Mouse (Mus musculus): ENCODE measurements around the gene Gnaq. TPM values are rescaled to one million over a fixed set of nuclear protein-coding genes. Genes with fewer than 3 reads are reported as not detected.

Gnaq gene
- polyA plus RNA-seq, 1 experiment from 2014 or later = 59.0 TPM

GRCm38 (mm10) chr19:16252696-16253095 lies 120.1 kb downstream of the Gnaq start:
- H3K4me1 ChIP-seq (ENCODE audit: control insufficient read depth, insufficient read depth, low read length) = peaks cover 12% of the 10 kb centered on the region; the same call in 1 of the 2 replicates
- no peak overlapping the region for H3K4me3 ChIP-seq (ENCODE audit: low read depth, low read length)
- no peaks in the 10 kb centered on the region for H3K36me3 ChIP-seq (ENCODE audit: control insufficient read depth, insufficient read depth, low read length)
- H3K9ac ChIP-seq (replicated peaks; ENCODE audit: low read depth, low read length) = no peak overlapping the region
- no peak for ATAC-seq (ENCODE audit: low read depth)
- no peak overlapping the region for H3K27ac ChIP-seq (ENCODE audit: low read depth, low read length)
- no peak overlapping the region for H3K4me2 ChIP-seq (ENCODE audit: low read depth, low read length)
- 86% methylated on average over 4 of the region's 4 CpGs for WGBS
- no peaks in the 10 kb centered on the region for H3K9me3 ChIP-seq (ENCODE audit: control insufficient read depth, low read length)
- no peaks in the 10 kb centered on the region for H3K27me3 ChIP-seq (ENCODE audit: control insufficient read depth, insufficient read depth, low read length)

GRCm38 (mm10) chr19:16254881-16255280 lies 122.2 kb downstream of the Gnaq start:
- Histone ChIP-seq H3K9ac (replicated peaks; ENCODE audit: low read depth, low read length) (no peak overlapping the region), H3K27me3 (ENCODE audit: control insufficient read depth, insufficient read depth, low read length) (no peaks in the 10 kb centered on the region), H3K36me3 (ENCODE audit: control insufficient read depth, insufficient read depth, low read length) (no peaks in the 10 kb centered on the region), H3K9me3 (ENCODE audit: control insufficient read depth, low read length) (no peaks in the 10 kb centered on the region), H3K4me3 (ENCODE audit: low read depth, low read length) (no peak overlapping the region), H3K27ac (ENCODE audit: low read depth, low read length) (no peak overlapping the region), H3K4me1 (ENCODE audit: control insufficient read depth, insufficient read depth, low read length) (peaks cover 9% of the 10 kb centered on the region; the same call in 1 of the 2 replicates), H3K4me2 (ENCODE audit: low read depth, low read length) (no peak overlapping the region)
- ATAC-seq (ENCODE audit: low read depth) = no peak
- WGBS = 75% methylated on average over 1 of the region's 1 CpGs

- 90% methylated on average over 2 of the region's 2 CpGs for WGBS
- H3K27ac ChIP-seq (ENCODE audit: low read depth, low read length) = no peak overlapping the region
- no peaks in the 10 kb centered on the region for H3K9me3 ChIP-seq (ENCODE audit: control insufficient read depth, low read length)
- ATAC-seq (ENCODE audit: low read depth) = no peak
- no peaks in the 10 kb centered on the region for H3K27me3 ChIP-seq (ENCODE audit: control insufficient read depth, insufficient read depth, low read length)
- peaks cover 9% of the 10 kb centered on the region; the same call in 1 of the 2 replicates for H3K4me1 ChIP-seq (ENCODE audit: control insufficient read depth, insufficient read depth, low read length)
- H3K4me2 ChIP-seq (ENCODE audit: low read depth, low read length) = no peak overlapping the region
- H3K36me3 ChIP-seq (ENCODE audit: control insufficient read depth, insufficient read depth, low read length) = no peaks in the 10 kb centered on the region
- H3K9ac ChIP-seq (replicated peaks; ENCODE audit: low read depth, low read length) = no peak overlapping the region
- H3K4me3 ChIP-seq (ENCODE audit: low read depth, low read length) = no peak overlapping the region
Measured at GRCm38 (mm10) chr19:16255294-16255693, 122.7 kb downstream of the Gnaq start.

- Histone ChIP-seq H3K9me3 (ENCODE audit: control insufficient read depth, low read length) (no peaks in the 10 kb centered on the region), H3K27me3 (ENCODE audit: control insufficient read depth, insufficient read depth, low read length) (no peaks in the 10 kb centered on the region), H3K4me1 (ENCODE audit: control insufficient read depth, insufficient read depth, low read length) (0 out of 2 replicates have a peak, but pooled peaks cover 2% of the 10 kb centered on the region), H3K9ac (replicated peaks; ENCODE audit: low read depth, low read length) (no peak overlapping the region), H3K27ac (ENCODE audit: low read depth, low read length) (no peak overlapping the region), H3K36me3 (ENCODE audit: control insufficient read depth, insufficient read depth, low read length) (no peaks in the 10 kb centered on the region), H3K4me3 (ENCODE audit: low read depth, low read length) (no peak overlapping the region), H3K4me2 (ENCODE audit: low read depth, low read length) (no peak overlapping the region)
- no peak for ATAC-seq (ENCODE audit: low read depth)
Measured at GRCm38 (mm10) chr19:16258766-16259355, 126.2 kb downstream of the Gnaq start.

- no peak overlapping the region for H3K4me3 ChIP-seq (ENCODE audit: low read depth, low read length)
- H3K27me3 ChIP-seq (ENCODE audit: control insufficient read depth, insufficient read depth, low read length) = no peaks in the 10 kb centered on the region
- H3K9ac ChIP-seq (replicated peaks; ENCODE audit: low read depth, low read length) = no peak overlapping the region
- H3K9me3 ChIP-seq (ENCODE audit: control insufficient read depth, low read length) = no peaks in the 10 kb centered on the region
- no peak for ATAC-seq (ENCODE audit: low read depth)
- 87% methylated on average over 6 of the region's 6 CpGs for WGBS
- H3K4me1 ChIP-seq (ENCODE audit: control insufficient read depth, insufficient read depth, low read length) = 0 out of 2 replicates have a peak, but pooled peaks cover 2% of the 10 kb centered on the region
- no peak overlapping the region for H3K27ac ChIP-seq (ENCODE audit: low read depth, low read length)
- H3K36me3 ChIP-seq (ENCODE audit: control insufficient read depth, insufficient read depth, low read length) = no peaks in the 10 kb centered on the region
- H3K4me2 ChIP-seq (ENCODE audit: low read depth, low read length) = no peak overlapping the region
Measured at GRCm38 (mm10) chr19:16259786-16260434, 127.3 kb downstream of the Gnaq start.

- no peaks in the 10 kb centered on the region for H3K9me3 ChIP-seq (ENCODE audit: control insufficient read depth, low read length)
- H3K36me3 ChIP-seq (ENCODE audit: control insufficient read depth, insufficient read depth, low read length) = no peaks in the 10 kb centered on the region
- H3K4me3 ChIP-seq (ENCODE audit: low read depth, low read length) = no peak overlapping the region
- no peak overlapping the region for H3K9ac ChIP-seq (replicated peaks; ENCODE audit: low read depth, low read length)
- H3K4me1 ChIP-seq (ENCODE audit: control insufficient read depth, insufficient read depth, low read length) = 0 out of 2 replicates have a peak, but pooled peaks cover 2% of the 10 kb centered on the region
- no peak overlapping the region for H3K4me2 ChIP-seq (ENCODE audit: low read depth, low read length)
- H3K27ac ChIP-seq (ENCODE audit: low read depth, low read length) = no peak overlapping the region
- no peaks in the 10 kb centered on the region for H3K27me3 ChIP-seq (ENCODE audit: control insufficient read depth, insufficient read depth, low read length)
- 80% methylated on average over 2 of the region's 2 CpGs for WGBS
- ATAC-seq (ENCODE audit: low read depth) = no peak
Measured at GRCm38 (mm10) chr19:16260435-16260832, 127.8 kb downstream of the Gnaq start.

GRCm38 (mm10) chr19:16260973-16261372 lies 128.3 kb downstream of the Gnaq start:
- no peak overlapping the region for H3K4me2 ChIP-seq (ENCODE audit: low read depth, low read length)
- H3K36me3 ChIP-seq (ENCODE audit: control insufficient read depth, insufficient read depth, low read length) = no peaks in the 10 kb centered on the region
- 0 out of 2 replicates have a peak, but pooled peaks cover 2% of the 10 kb centered on the region for H3K4me1 ChIP-seq (ENCODE audit: control insufficient read depth, insufficient read depth, low read length)
- no peak overlapping the region for H3K27ac ChIP-seq (ENCODE audit: low read depth, low read length)
- no peak overlapping the region for H3K9ac ChIP-seq (replicated peaks; ENCODE audit: low read depth, low read length)
- no peaks in the 10 kb centered on the region for H3K27me3 ChIP-seq (ENCODE audit: control insufficient read depth, insufficient read depth, low read length)
- no peaks in the 10 kb centered on the region for H3K9me3 ChIP-seq (ENCODE audit: control insufficient read depth, low read length)
- ATAC-seq (ENCODE audit: low read depth) = no peak
- H3K4me3 ChIP-seq (ENCODE audit: low read depth, low read length) = no peak overlapping the region
- WGBS = 100% methylated on average over 1 of the region's 1 CpGs

- no peak overlapping the region for H3K4me3 ChIP-seq (ENCODE audit: low read depth, low read length)
- H3K9ac ChIP-seq (replicated peaks; ENCODE audit: low read depth, low read length) = no peak overlapping the region
- H3K4me1 ChIP-seq (ENCODE audit: control insufficient read depth, insufficient read depth, low read length) = 0 out of 2 replicates have a peak, but pooled peaks cover 2% of the 10 kb centered on the region
- no peak for ATAC-seq (ENCODE audit: low read depth)
- no peaks in the 10 kb centered on the region for H3K9me3 ChIP-seq (ENCODE audit: control insufficient read depth, low read length)
- 90% methylated on average over 6 of the region's 6 CpGs for WGBS
- no peaks in the 10 kb centered on the region for H3K27me3 ChIP-seq (ENCODE audit: control insufficient read depth, insufficient read depth, low read length)
- H3K36me3 ChIP-seq (ENCODE audit: control insufficient read depth, insufficient read depth, low read length) = no peaks in the 10 kb centered on the region
- H3K27ac ChIP-seq (ENCODE audit: low read depth, low read length) = no peak overlapping the region
- H3K4me2 ChIP-seq (ENCODE audit: low read depth, low read length) = no peak overlapping the region
Measured at GRCm38 (mm10) chr19:16261631-16262030, 129.0 kb downstream of the Gnaq start.

GRCm38 (mm10) chr19:16262340-16262739 lies 129.7 kb downstream of the Gnaq start:
- 0 out of 2 replicates have a peak, but pooled peaks cover 2% of the 10 kb centered on the region for H3K4me1 ChIP-seq (ENCODE audit: control insufficient read depth, insufficient read depth, low read length)
- no peaks in the 10 kb centered on the region for H3K27me3 ChIP-seq (ENCODE audit: control insufficient read depth, insufficient read depth, low read length)
- H3K27ac ChIP-seq (ENCODE audit: low read depth, low read length) = no peak overlapping the region
- ATAC-seq (ENCODE audit: low read depth) = no peak
- H3K4me3 ChIP-seq (ENCODE audit: low read depth, low read length) = no peak overlapping the region
- H3K4me2 ChIP-seq (ENCODE audit: low read depth, low read length) = no peak overlapping the region
- no peaks in the 10 kb centered on the region for H3K9me3 ChIP-seq (ENCODE audit: control insufficient read depth, low read length)
- 88% methylated on average over 4 of the region's 4 CpGs for WGBS
- no peaks in the 10 kb centered on the region for H3K36me3 ChIP-seq (ENCODE audit: control insufficient read depth, insufficient read depth, low read length)
- no peak overlapping the region for H3K9ac ChIP-seq (replicated peaks; ENCODE audit: low read depth, low read length)

Measured in neural tube, embryonic 14.5 days (tissue).